Mouse (Mus musculus): Measurements from ENCODE around the gene Ahsg. TPM values are rescaled to one million over a fixed set of nuclear protein-coding genes. Genes with fewer than 3 reads are reported as not detected.

Gene Ahsg
- total RNA-seq, 2 experiments from 2014 or later = not detected

DNA sequence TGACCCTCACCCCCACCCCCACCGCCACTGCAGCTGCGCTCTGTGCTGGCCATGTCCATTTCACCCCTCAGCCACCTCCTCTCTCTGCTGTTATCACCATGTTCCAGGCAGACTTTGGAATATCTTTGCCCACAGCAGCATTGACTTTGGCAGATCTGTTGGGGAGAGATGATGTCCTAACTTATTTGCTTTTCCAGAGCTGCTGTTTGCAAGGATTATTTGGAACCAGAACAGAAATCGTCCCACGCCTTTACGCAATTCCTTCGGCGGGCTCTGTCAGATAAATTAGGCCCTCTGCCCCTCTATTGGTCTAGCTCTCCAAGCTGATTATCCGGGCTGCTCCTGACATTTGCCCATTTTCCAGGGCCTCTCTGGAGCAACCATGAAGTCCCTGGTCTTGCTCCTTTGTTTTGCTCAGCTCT lies 667 bp downstream of the Ahsg start:
- no peak overlapping the region for H3K4me3 ChIP-seq
- intact Hi-C loops (cut with DNase I) = no loop called here
- no peak for DNase-seq (ENCODE audit: extremely low spot score in 1 of 2, low spot score in 2 of 2)
- TF ChIP-seq CTCF (IDR thresholded peaks at IDR 0.05) = no peak
- H3K27ac ChIP-seq = no peak overlapping the region

DNA sequence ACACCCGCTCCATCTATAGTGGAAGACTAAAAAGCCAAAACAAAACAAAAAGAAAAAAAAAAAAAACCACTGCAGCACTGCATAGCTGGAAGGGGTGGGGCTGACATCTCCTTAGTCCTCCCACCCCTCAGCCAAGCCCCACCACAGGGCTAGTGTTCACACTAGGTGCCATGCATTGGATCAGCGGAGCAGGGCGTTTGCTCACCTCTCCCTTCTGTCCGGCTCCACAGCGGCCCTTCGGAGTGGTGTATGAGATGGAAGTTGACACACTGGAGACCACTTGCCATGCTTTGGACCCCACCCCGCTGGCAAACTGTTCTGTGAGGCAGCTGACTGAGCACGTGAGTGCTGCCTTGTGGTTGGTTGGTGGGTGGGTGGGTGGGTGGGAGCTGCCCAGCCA lies 3.0 kb downstream of the Ahsg start:
- no peak for DNase-seq (ENCODE audit: extremely low spot score in 1 of 2, low spot score in 2 of 2)
- Histone ChIP-seq H3K4me3 (no peak overlapping the region), H3K27ac (no peak overlapping the region)
- intact Hi-C loops (cut with DNase I) = no loop called here
- TF ChIP-seq CTCF (IDR thresholded peaks at IDR 0.05) = no peak

DNA sequence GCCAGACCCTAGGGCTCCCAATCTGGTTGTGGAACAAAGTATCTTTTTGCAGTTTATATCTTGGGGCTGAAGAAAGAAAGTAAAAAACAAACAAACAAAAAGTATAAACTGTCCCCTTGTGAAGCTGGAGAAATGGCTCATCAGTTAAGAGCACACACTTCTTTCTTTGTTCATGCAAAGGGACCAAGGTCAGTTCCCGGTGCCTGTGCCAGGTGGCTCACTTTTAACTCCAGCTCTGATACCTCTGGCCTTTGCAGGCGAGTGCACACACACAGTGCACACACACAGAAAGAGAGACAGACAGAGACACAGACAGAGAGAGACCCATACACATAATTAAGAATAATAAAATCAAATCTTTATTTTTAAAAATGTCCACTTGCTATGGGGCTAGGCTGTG lies 5.5 kb downstream of the Ahsg start:
- Histone ChIP-seq H3K4me3 (no peak overlapping the region), H3K27ac (no peak overlapping the region)
- DNase-seq (ENCODE audit: extremely low spot score in 1 of 2, low spot score in 2 of 2) = no peak
- no peak for TF ChIP-seq CTCF (IDR thresholded peaks at IDR 0.05)
- intact Hi-C loops (cut with DNase I) = no loop called here

DNA sequence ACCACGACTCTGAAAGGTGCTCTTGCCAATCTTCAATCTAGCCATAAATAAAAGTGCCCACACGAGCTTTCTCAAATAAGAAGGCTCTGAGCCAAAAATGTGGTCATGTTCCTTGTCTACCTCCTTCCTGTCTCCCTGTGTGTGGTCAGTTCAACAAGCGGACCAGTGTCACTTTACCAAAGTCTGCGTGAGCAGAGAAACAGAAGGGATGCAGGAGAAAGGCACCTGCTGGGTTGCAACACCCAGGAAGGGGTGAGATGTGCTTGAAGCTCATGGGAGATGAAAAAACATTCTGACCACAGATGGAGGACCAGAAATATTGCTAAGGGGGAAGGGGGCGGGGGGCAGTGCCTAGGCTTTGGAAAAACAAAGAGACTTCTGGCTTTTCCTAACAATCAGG lies 8.3 kb downstream of the Ahsg start:
- intact Hi-C loops (cut with DNase I) = no loop called here
- Histone ChIP-seq H3K27ac (no peak overlapping the region), H3K4me3 (no peak overlapping the region)
- TF ChIP-seq CTCF (IDR thresholded peaks at IDR 0.05) = no peak
- no peak for DNase-seq (ENCODE audit: extremely low spot score in 1 of 2, low spot score in 2 of 2)

DNA sequence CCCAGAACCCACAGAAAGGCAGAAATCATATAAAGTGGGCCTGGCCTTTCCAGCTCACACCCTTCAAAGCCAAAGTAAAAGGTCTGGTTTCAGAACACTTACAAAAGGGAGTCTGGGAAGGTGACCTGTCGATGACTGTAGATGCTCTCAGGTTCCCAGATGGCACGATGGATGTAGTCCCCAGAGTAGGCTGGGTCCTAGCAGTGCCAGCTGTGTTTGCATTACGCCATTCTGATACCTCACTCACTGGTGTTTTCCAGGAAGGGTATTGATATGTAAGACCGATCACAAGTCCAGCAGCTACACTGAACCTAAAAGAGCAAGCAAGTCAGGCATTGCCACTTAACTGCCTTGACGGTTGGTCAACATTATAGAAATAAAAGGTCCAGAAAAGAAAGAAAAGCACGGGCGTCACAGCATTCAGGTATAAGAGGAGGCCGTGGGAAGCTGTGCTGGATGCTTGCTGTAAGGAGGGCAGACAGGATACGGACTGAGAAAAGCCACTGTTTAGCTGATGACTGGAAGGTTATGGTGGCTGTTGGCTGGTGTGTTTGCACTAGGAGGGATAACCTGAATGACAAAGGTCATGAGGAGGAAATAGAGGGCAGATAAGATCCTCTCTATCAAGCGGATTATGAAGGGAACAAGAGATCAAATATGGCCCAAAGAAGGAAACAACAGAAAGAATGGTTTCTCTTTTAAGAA lies 8.9 kb downstream of the Ahsg start:
- no peak for TF ChIP-seq CTCF (IDR thresholded peaks at IDR 0.05)
- DNase-seq (ENCODE audit: extremely low spot score in 1 of 2, low spot score in 2 of 2) = no peak
- intact Hi-C loops (cut with DNase I) = no loop called here
- H3K27ac ChIP-seq = no peak overlapping the region
- no peak overlapping the region for H3K4me3 ChIP-seq

DNA sequence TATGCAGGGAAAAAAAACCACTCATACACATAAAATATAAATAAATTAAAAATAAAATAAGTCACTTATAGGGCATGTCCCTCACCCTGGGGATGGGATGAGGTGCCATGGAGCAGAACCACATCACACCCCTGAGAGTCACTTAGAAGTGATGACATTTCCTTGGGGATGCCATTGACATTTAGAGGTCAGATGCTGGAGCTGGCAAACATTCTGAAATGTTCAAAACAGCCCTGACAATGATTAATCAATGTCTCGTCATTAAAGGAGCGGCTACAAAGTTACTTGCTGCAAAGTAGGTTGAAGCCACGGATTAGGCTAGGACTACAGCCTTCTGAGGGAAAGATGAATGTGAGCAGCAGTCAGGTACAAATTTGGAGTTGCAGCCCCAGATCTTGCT lies 10.2 kb downstream of the Ahsg start:
- no peak for TF ChIP-seq CTCF (IDR thresholded peaks at IDR 0.05)
- H3K4me3 ChIP-seq = no peak overlapping the region
- no peak for DNase-seq (ENCODE audit: extremely low spot score in 1 of 2, low spot score in 2 of 2)
- H3K27ac ChIP-seq = no peak overlapping the region
- intact Hi-C loops (cut with DNase I) = no loop called here

DNA sequence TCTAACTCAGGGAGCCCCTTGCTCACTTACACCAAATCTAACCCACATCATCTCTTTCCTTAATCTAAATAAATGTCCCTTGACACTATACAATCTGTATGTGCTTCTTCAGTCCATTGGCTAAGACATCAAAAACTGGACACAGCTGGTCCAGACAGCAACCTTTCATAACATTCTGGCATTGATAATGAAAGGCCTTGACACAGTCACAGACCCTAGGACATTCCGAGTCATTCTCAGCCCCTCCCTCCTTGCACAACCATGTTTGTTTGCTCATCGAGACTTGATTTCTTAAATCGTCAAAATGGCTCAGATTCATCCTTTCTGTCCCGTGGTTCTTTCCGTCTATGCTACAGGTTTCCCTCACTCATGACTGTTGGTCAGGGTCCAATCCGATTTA lies 18.2 kb downstream of the Ahsg start:
- TF ChIP-seq CTCF (IDR thresholded peaks at IDR 0.05) = no peak
- intact Hi-C loops (cut with DNase I) = no loop called here
- H3K4me3 ChIP-seq = no peak overlapping the region
- no peak for DNase-seq (ENCODE audit: extremely low spot score in 1 of 2, low spot score in 2 of 2)
- no peak overlapping the region for H3K27ac ChIP-seq

DNA sequence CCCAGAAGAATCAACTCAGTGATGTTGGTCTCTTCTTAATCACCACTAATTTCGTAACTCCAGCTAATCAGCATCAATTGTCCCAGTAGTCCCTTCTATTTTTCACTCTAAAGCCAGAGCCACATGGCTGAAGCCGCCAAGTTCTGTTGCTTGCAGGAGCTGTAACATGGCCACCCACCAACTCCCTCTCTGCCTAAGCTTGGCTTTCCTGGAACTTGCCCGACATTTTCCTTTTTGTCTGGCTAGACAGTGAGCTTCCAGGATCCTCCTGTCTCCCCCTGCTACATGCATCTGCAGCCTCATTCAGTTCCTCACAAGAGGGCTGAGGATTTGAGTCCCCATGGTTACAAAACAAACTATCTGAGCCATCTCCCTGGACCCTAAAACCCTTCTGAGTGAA lies 20.9 kb downstream of the Ahsg start:
- no peak for DNase-seq (ENCODE audit: extremely low spot score in 1 of 2, low spot score in 2 of 2)
- Histone ChIP-seq H3K4me3 (no peak overlapping the region), H3K27ac (no peak overlapping the region)
- intact Hi-C loops (cut with DNase I) = no loop called here
- TF ChIP-seq CTCF (IDR thresholded peaks at IDR 0.05) = no peak

DNA sequence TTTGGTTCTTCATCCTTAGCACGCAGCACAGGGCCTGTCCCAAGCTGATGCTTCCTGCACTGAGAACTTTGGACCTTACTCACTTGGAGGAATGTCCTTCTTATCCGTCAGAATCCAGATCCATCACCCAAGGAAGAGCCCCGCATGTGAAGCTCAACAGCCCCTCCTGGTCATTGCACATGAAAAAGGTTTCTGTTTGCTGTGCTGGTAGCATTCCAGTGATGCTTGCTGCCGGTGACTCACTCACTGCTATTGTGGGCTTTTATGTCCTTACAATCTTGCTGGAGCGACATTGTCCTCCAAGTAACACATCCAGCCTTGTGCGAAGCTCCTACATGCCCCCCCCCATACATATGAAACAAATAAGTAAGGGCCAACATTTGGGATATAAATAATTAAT lies 21.8 kb downstream of the Ahsg start:
- intact Hi-C loops (cut with DNase I) = no loop called here
- no peak for TF ChIP-seq CTCF (IDR thresholded peaks at IDR 0.05)
- Histone ChIP-seq H3K27ac (no peak overlapping the region), H3K4me3 (no peak overlapping the region)
- DNase-seq (ENCODE audit: extremely low spot score in 1 of 2, low spot score in 2 of 2) = no peak

DNA sequence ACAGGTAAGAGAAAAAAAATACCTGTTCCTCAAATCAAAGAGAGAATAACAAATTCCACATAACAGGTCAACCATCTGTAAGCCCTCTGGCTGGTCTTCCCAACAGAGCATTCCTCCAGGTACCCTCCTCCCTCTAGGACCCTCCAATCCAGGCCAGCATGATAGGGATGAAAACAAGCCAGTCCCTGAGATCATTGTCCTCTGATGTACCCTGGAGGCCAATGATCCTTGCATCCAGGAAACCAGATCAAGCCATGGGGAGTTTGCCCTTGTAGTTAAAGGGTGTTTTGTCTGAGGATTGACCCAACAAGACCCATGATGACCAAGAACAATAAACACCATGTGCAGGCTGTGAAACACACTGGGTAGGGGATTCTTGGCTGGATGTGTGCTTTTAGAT lies 23.2 kb downstream of the Ahsg start:
- Histone ChIP-seq H3K27ac (no peak overlapping the region), H3K4me3 (no peak overlapping the region)
- DNase-seq (ENCODE audit: extremely low spot score in 1 of 2, low spot score in 2 of 2) = no peak
- no peak for TF ChIP-seq CTCF (IDR thresholded peaks at IDR 0.05)
- intact Hi-C loops (cut with DNase I) = no loop called here

DNA sequence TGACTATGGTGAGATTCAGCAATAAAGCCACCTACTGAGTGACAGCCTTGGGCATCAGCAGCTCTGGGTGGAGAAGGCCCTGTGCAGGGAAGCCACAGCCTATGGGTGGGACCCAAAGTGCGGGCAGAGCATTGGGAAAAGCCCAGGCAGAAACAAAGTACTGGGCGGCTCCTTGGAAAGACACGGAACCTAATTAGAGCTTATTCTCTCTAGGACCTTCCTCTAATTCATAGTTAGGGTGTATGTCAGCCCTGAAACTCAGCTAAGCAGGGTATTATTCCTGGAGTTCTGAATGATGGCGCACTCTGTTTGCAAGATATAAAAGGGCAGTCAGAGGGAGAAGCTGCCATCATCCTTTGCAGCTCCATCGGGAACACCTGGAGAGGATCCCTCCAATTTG lies 27.0 kb downstream of the Ahsg start, which contains the start of gene Fetub:
Gene Fetub, plus strand, starts transcription at position 301 of the 400 bp plus-strand sequence.
- Histone ChIP-seq H3K4me3 (no peak within 1 kb of the TSS), H3K27ac (no peak within 1 kb of the TSS)
- intact Hi-C loops (cut with DNase I) = no loop called here
- no peak for TF ChIP-seq CTCF (IDR thresholded peaks at IDR 0.05)
- no peak for DNase-seq (ENCODE audit: extremely low spot score in 1 of 2, low spot score in 2 of 2)

DNA sequence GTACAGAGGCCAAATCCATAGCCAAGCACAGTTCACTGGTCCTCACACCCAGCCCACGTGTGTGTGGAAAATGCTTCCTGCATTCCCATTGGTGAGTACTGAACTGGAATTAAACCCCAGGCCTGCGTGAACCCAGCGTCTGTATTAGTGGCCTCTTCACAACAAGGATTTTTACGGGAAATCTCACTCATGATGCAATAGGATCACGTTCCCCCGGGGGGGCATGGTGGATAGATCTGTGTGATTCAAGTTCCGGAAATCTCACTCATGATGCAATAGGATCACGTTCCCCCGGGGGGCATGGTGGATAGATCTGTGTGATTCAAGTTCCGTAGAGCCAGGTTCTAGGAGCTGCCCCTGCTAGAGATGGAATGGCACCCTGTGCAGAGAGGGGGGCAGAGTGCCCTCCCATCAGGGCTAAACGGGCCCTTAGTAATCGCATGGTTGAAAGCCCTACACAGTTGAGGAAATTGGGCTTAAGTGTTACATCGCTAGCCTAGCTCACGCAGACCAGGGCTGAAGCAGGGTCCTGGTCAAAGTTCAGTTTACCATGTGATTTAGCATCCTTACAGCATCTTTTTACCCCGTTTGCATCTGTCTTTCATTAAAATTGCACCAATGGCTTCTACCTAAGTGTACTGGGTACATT lies 27.7 kb downstream of the Ahsg start:
- intact Hi-C loops (cut with DNase I) = no loop called here
- no peak for TF ChIP-seq CTCF (IDR thresholded peaks at IDR 0.05)
- no peak overlapping the region for H3K4me3 ChIP-seq
- DNase-seq (ENCODE audit: extremely low spot score in 1 of 2, low spot score in 2 of 2) = no peak
- no peak overlapping the region for H3K27ac ChIP-seq
